Mouse (Mus musculus) neural tube, embryonic 14.5 days (tissue): ENCODE results near the gene Elobl. TPM values are rescaled to one million over a fixed set of nuclear protein-coding genes. Genes with fewer than 3 reads are reported as not detected.

Source experiments
- ATAC-seq: fragments of 200-750 bp; cut with Nextera tagmentation; 2 replicates; pipeline ENCODE4 v1.8.0; 2017; ENCODE audit warnings: low read depth, mild to moderate bottlenecking, moderate TSS enrichment, moderate library complexity
- H3K27ac ChIP-seq: fragments of 300-500 bp; sonication (generic); 2 replicates; pipeline ENCODE4 v1.5.1; 2014; ENCODE audit warnings: low read depth, mild to moderate bottlenecking, control low read depth, low read length, moderate library complexity, mixed read lengths
- H3K27me3 ChIP-seq: fragments of 300-500 bp; sonication (generic); 2 replicates; pipeline ENCODE4 v1.6.1; 2014; ENCODE audit warnings: low read length; ENCODE audit not compliant: control insufficient read depth, insufficient read depth
- H3K36me3 ChIP-seq: fragments of 300-500 bp; sonication (generic); 2 replicates; pipeline ENCODE4 v1.6.1; 2014; ENCODE audit warnings: low read length, mixed read lengths; ENCODE audit not compliant: control insufficient read depth, insufficient read depth
- H3K4me1 ChIP-seq: fragments of 300-500 bp; sonication (generic); 2 replicates; pipeline ENCODE4 v1.6.1; 2014; ENCODE audit warnings: low read length; ENCODE audit not compliant: control insufficient read depth, insufficient read depth
- H3K4me2 ChIP-seq: fragments of 300-500 bp; sonication (generic); 2 replicates; pipeline ENCODE4 v1.6.1; 2014; ENCODE audit warnings: mild to moderate bottlenecking, low read depth, low read length, control low read depth
- H3K4me3 ChIP-seq: fragments of 300-500 bp; sonication (generic); 2 replicates; pipeline ENCODE4 v1.5.1; 2014; ENCODE audit warnings: low read depth, low read length, control low read depth, mixed read lengths
- H3K9ac ChIP-seq: fragments of 300-500 bp; sonication (generic); replicated peaks from 2 replicates; pipeline ENCODE4 v1.6.1; 2014; ENCODE audit warnings: low read depth, mild to moderate bottlenecking, control low read depth, low read length, mixed read lengths
- H3K9me3 ChIP-seq: fragments of 300-500 bp; sonication (generic); 2 replicates; pipeline ENCODE4 v1.6.1; 2016; ENCODE audit warnings: low read length; ENCODE audit not compliant: control insufficient read depth
- WGBS: fragments of 180-500 bp; shearing (Covaris S2); extraction: QIAGEN DNeasy Blood & Tissue Kit; methylation state at CpG from one replicate; pipeline ENCODE4 v1.1.7; 2014; 5-methylcytosine and 5-hydroxymethylcytosine counted together
- polyA plus RNA-seq: library from polyadenylated mRNA; unstranded; fragments of >200 nt; fragmentation: Nextera tagmentation; extraction: Ambion mirVana; gene quantifications from 2 replicates; pipeline ENCODE4 v1.2.1, GENCODE M21; 2014

Elobl gene
- polyA plus RNA-seq, 1 experiment from 2014 or later, result not detected

GRCm38 (mm10) chr11:88994492-88994891 is 27.8 kb upstream of the Elobl start:
- Histone ChIP-seq H3K27ac (no peak overlapping the region), H3K4me1 (no peaks in the 10 kb centered on the region), H3K4me3 (no peak overlapping the region), H3K36me3 (no peaks in the 10 kb centered on the region), H3K9ac (no peak overlapping the region), H3K9me3 (no peaks in the 10 kb centered on the region), H3K4me2 (no peak overlapping the region), H3K27me3 (peaks cover 5% of the 10 kb centered on the region; the same call in 1 of the 2 replicates)
- ATAC-seq, result no peak
- WGBS, result 93% methylated on average over 7 of the region's 7 CpGs

GRCm38 (mm10) chr11:88993625-88994024 is 26.9 kb upstream of the Elobl start:
- H3K27me3 ChIP-seq, result no peaks in the 10 kb centered on the region
- no peaks in the 10 kb centered on the region for H3K4me1 ChIP-seq
- no peak overlapping the region for H3K4me2 ChIP-seq
- no peaks in the 10 kb centered on the region for H3K36me3 ChIP-seq
- WGBS, result 21% methylated on average over 5 of the region's 5 CpGs
- no peaks in the 10 kb centered on the region for H3K9me3 ChIP-seq
- no peak overlapping the region for H3K9ac ChIP-seq
- no peak overlapping the region for H3K27ac ChIP-seq
- no peak for ATAC-seq
- H3K4me3 ChIP-seq, result no peak overlapping the region

- Histone ChIP-seq H3K36me3 (no peaks in the 10 kb centered on the region), H3K4me1 (no peaks in the 10 kb centered on the region), H3K4me3 (no peak overlapping the region), H3K9ac (no peak overlapping the region), H3K4me2 (no peak overlapping the region), H3K9me3 (no peaks in the 10 kb centered on the region), H3K27ac (no peak overlapping the region), H3K27me3 (no peaks in the 10 kb centered on the region)
- no peak for ATAC-seq
- 56% methylated on average over 7 of the region's 7 CpGs for WGBS
These were observed 26.5 kb upstream of the Elobl start for GRCm38 (mm10) chr11:88993186-88993585.

GRCm38 (mm10) chr11:88989530-88989929 is 22.8 kb upstream of the Elobl start:
- Histone ChIP-seq H3K4me3 (no peak overlapping the region), H3K27me3 (no peaks in the 10 kb centered on the region), H3K27ac (no peak overlapping the region), H3K9ac (no peak overlapping the region), H3K4me1 (no peaks in the 10 kb centered on the region), H3K4me2 (no peak overlapping the region), H3K36me3 (peaks cover 11% of the 10 kb centered on the region; the same call in 1 of the 2 replicates), H3K9me3 (no peaks in the 10 kb centered on the region)
- 71% methylated on average over 5 of the region's 5 CpGs for WGBS
- no peak for ATAC-seq

GRCm38 (mm10) chr11:88988956-88989355 is 22.2 kb upstream of the Elobl start:
- peaks cover 11% of the 10 kb centered on the region; the same call in 1 of the 2 replicates for H3K36me3 ChIP-seq

GRCm38 (mm10) chr11:88986616-88987015 is 19.9 kb upstream of the Elobl start:
- Histone ChIP-seq H3K4me2 (no peak overlapping the region), H3K9me3 (no peaks in the 10 kb centered on the region), H3K27me3 (no peaks in the 10 kb centered on the region), H3K4me1 (no peaks in the 10 kb centered on the region), H3K4me3 (no peak overlapping the region), H3K9ac (no peak overlapping the region), H3K27ac (no peak overlapping the region), H3K36me3 (peaks cover 16% of the 10 kb centered on the region)
- 88% methylated on average over 10 of the region's 10 CpGs for WGBS
- ATAC-seq, result no peak

More at GRCm38 (mm10) chr11:88988956-88989355, 22.2 kb upstream of the Elobl start:
- WGBS, result 82% methylated on average over 5 of the region's 5 CpGs
- ATAC-seq, result no peak
- H3K4me2 ChIP-seq, result no peak overlapping the region
- no peak overlapping the region for H3K9ac ChIP-seq
- no peaks in the 10 kb centered on the region for H3K9me3 ChIP-seq
- H3K4me3 ChIP-seq, result no peak overlapping the region
- H3K4me1 ChIP-seq, result no peaks in the 10 kb centered on the region
- no peak overlapping the region for H3K27ac ChIP-seq
- no peaks in the 10 kb centered on the region for H3K27me3 ChIP-seq

- H3K27me3 ChIP-seq, result no peaks in the 10 kb centered on the region
- no peak overlapping the region for H3K9ac ChIP-seq
- H3K4me2 ChIP-seq, result no peak overlapping the region
- H3K4me1 ChIP-seq, result no peaks in the 10 kb centered on the region
- H3K36me3 ChIP-seq, result peaks cover 13% of the 10 kb centered on the region
- H3K9me3 ChIP-seq, result no peaks in the 10 kb centered on the region
- ATAC-seq, result no peak
- H3K27ac ChIP-seq, result no peak overlapping the region
- no peak overlapping the region for H3K4me3 ChIP-seq
- WGBS, result 94% methylated on average over 8 of the region's 8 CpGs
These were observed 14.6 kb upstream of the Elobl start for GRCm38 (mm10) chr11:88981337-88981736.

- Histone ChIP-seq H3K4me2 (no peak overlapping the region), H3K9me3 (no peaks in the 10 kb centered on the region), H3K4me3 (no peak overlapping the region), H3K9ac (no peak overlapping the region), H3K4me1 (peaks cover 2% of the 10 kb centered on the region; the same call in 1 of the 2 replicates), H3K27me3 (no peaks in the 10 kb centered on the region), H3K27ac (no peak overlapping the region), H3K36me3 (peaks cover 2% of the 10 kb centered on the region; the same call in 1 of the 2 replicates)
- ATAC-seq, result no peak
- 94% methylated on average over 5 of the region's 5 CpGs for WGBS
These were observed 10.5 kb upstream of the Elobl start for GRCm38 (mm10) chr11:88977188-88977587.

GRCm38 (mm10) chr11:88976320-88976719 is 9.6 kb upstream of the Elobl start:
- 84% methylated on average over 2 of the region's 2 CpGs for WGBS
- no peak for ATAC-seq
- Histone ChIP-seq H3K36me3 (peaks cover under 1% of the 10 kb centered on the region; the same call in 1 of the 2 replicates), H3K4me1 (peaks cover 2% of the 10 kb centered on the region; the same call in 1 of the 2 replicates), H3K27me3 (no peaks in the 10 kb centered on the region), H3K9me3 (no peaks in the 10 kb centered on the region), H3K9ac (no peak overlapping the region), H3K4me3 (no peak overlapping the region), H3K27ac (no peak overlapping the region), H3K4me2 (no peak overlapping the region)
